Mouse (Mus musculus): ENCODE measurements around the gene 1700015G11Rik. TPM values are rescaled to one million over a fixed set of nuclear protein-coding genes. Genes with fewer than 3 reads are reported as not detected.
A peak's percentile ranks its signal among the peaks of the same experiment; 100 is the strongest.

Gene 1700015G11Rik
- total RNA-seq (2014; fragmentation: Nextera tagmentation) (6.4 TPM in 1 of 2 replicates, not detected in the other), total RNA-seq (2017) (not detected in 2 replicates), polyA plus RNA-seq (2012) (not detected in 2 replicates)

DNA sequence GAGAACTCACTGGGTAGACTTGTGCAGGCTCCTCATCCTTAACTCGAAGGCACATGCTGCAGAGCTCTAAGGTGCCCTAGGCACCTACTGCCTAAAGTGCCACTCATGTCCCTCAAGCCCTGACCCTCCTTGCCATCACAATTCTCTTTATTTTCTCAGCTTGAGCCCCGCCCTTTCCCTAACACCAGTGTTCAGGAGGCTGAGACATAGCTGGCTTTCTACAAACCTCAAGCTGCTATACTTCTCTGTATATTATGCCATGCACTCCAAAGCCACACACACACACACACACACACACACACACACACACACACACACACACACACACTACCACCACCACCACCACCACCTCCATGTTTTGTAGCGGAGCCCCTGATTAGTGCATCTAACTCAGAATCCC, at the start of gene 1700015G11Rik:
TSS of gene 1700015G11Rik (minus strand) at position 101 of the 400 bp plus-strand sequence.
- peaks cover 24% of the 10 kb centered on the region for H3K4me1 ChIP-seq (ENCODE audit: insufficient read depth, low read depth, low read length)
- TF ChIP-seq POLR2AphosphoS5 (IDR thresholded peaks at IDR 0.05; ENCODE audit: insufficient replicate concordance, low read depth, low read length) (no peak), CTCF (IDR thresholded peaks at IDR 0.05; ENCODE audit: low read depth, low read length) (no peak), GATA1 (IDR thresholded peaks at IDR 0.05; ENCODE audit: borderline replicate concordance, low read length) (no peak)
- no peaks in the 10 kb centered on the region for H3K36me3 ChIP-seq (replicated peaks)
- H3K27me3 ChIP-seq (ENCODE audit: insufficient read depth, low read length) = no peaks in the 10 kb centered on the region
- no peak for ATAC-seq (ENCODE audit: extremely low read depth, insufficient number of reproducible peaks, low FRiP score, poor library complexity, severe bottlenecking)
- no peak for DNase-seq (ENCODE audit: low spot score)
- H3K4me3 ChIP-seq (ENCODE audit: low read depth, low read length) = no peak within 1 kb of the TSS
- H3K9me3 ChIP-seq (replicated peaks) = no peaks in the 10 kb centered on the region

GRCm38 (mm10) chr7:52056954-52057353, 41.4 kb upstream of the 1700015G11Rik start:
- Histone ChIP-seq H3K4me1 (ENCODE audit: insufficient read depth, low read depth, low read length) (no peaks in the 10 kb centered on the region), H3K36me3 (replicated peaks) (no peaks in the 10 kb centered on the region), H3K9me3 (replicated peaks) (no peaks in the 10 kb centered on the region), H3K27me3 (ENCODE audit: insufficient read depth, low read length) (peaks cover 5% of the 10 kb centered on the region; the same call in 1 of the 2 replicates), H3K4me3 (ENCODE audit: low read depth, low read length) (no peak overlapping the region)
- DNase-seq (ENCODE audit: low spot score) = no peak
- ATAC-seq (ENCODE audit: extremely low read depth, insufficient number of reproducible peaks, low FRiP score, poor library complexity, severe bottlenecking) = no peak
- TF ChIP-seq GATA2 (IDR thresholded peaks at IDR 0.05; ENCODE audit: borderline replicate concordance, low read depth, low read length) (no peak), GATA1 (IDR thresholded peaks at IDR 0.05; ENCODE audit: borderline replicate concordance, low read length) (no peak), CTCF (IDR thresholded peaks at IDR 0.05; ENCODE audit: low read depth, low read length) (no peak), POLR2AphosphoS5 (IDR thresholded peaks at IDR 0.05; ENCODE audit: insufficient replicate concordance, low read depth, low read length) (no peak), TAL1 (conservative IDR thresholded peaks at IDR 0.05; ENCODE audit: low read depth, low read length) (no peak)

DNA sequence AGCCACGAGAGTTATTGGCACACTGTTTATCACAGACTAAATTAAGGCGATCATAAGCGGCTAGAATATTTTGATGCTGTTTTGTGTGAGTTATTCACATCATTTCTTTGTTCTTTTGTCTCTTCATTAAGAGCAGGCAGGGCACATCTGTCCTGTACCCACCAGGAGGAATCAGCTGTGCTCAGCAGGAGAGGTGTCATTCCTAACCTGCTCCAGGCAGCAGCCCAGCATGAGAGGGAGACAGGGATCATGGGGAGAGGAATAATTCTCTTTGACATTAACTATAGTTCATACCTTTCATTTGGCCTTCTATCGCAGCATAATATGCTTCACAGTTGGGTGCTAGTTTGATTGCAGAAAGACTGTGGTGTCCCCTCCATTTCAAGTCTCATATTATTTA, 40.7 kb upstream of the 1700015G11Rik start:
- no peak for TF ChIP-seq GATA1 (IDR thresholded peaks at IDR 0.05; ENCODE audit: borderline replicate concordance, low read length)
- TF ChIP-seq POLR2AphosphoS5 (IDR thresholded peaks at IDR 0.05; ENCODE audit: insufficient replicate concordance, low read depth, low read length) = no peak
- no peak for TF ChIP-seq CTCF (IDR thresholded peaks at IDR 0.05; ENCODE audit: low read depth, low read length)
- no peak for TF ChIP-seq TAL1 (conservative IDR thresholded peaks at IDR 0.05; ENCODE audit: low read depth, low read length)
- no peak for TF ChIP-seq GATA2 (IDR thresholded peaks at IDR 0.05; ENCODE audit: borderline replicate concordance, low read depth, low read length)

GRCm38 (mm10) chr7:52055831-52056230, 40.3 kb upstream of the 1700015G11Rik start:
- H3K4me3 ChIP-seq (ENCODE audit: low read depth, low read length) = no peak overlapping the region
- H3K36me3 ChIP-seq (replicated peaks) = no peaks in the 10 kb centered on the region
- H3K4me1 ChIP-seq (ENCODE audit: insufficient read depth, low read depth, low read length) = no peaks in the 10 kb centered on the region
- DNase-seq (ENCODE audit: low spot score) = no peak
- no peaks in the 10 kb centered on the region for H3K9me3 ChIP-seq (replicated peaks)
- no peak for ATAC-seq (ENCODE audit: extremely low read depth, insufficient number of reproducible peaks, low FRiP score, poor library complexity, severe bottlenecking)
- no peak for TF ChIP-seq CTCF (IDR thresholded peaks at IDR 0.05; ENCODE audit: low read depth, low read length)
- no peak for TF ChIP-seq GATA2 (IDR thresholded peaks at IDR 0.05; ENCODE audit: borderline replicate concordance, low read depth, low read length)
- TF ChIP-seq GATA1 (IDR thresholded peaks at IDR 0.05; ENCODE audit: borderline replicate concordance, low read length) = no peak
- TF ChIP-seq TAL1 (conservative IDR thresholded peaks at IDR 0.05; ENCODE audit: low read depth, low read length) = no peak
- no peak for TF ChIP-seq POLR2AphosphoS5 (IDR thresholded peaks at IDR 0.05; ENCODE audit: insufficient replicate concordance, low read depth, low read length)
- peaks cover 5% of the 10 kb centered on the region; the same call in 1 of the 2 replicates for H3K27me3 ChIP-seq (ENCODE audit: insufficient read depth, low read length)

More for the DNA sequence above, 40.7 kb upstream of the 1700015G11Rik start:
- H3K4me3 ChIP-seq (ENCODE audit: low read depth, low read length) = no peak overlapping the region
- DNase-seq (ENCODE audit: low spot score) (no peak), ATAC-seq (ENCODE audit: extremely low read depth, insufficient number of reproducible peaks, low FRiP score, poor library complexity, severe bottlenecking) (no peak)
- H3K27me3 ChIP-seq (ENCODE audit: insufficient read depth, low read length) = peaks cover 5% of the 10 kb centered on the region; the same call in 1 of the 2 replicates
- no peaks in the 10 kb centered on the region for H3K4me1 ChIP-seq (ENCODE audit: insufficient read depth, low read depth, low read length)
- H3K36me3 ChIP-seq (replicated peaks) = no peaks in the 10 kb centered on the region
- H3K9me3 ChIP-seq (replicated peaks) = no peaks in the 10 kb centered on the region

GRCm38 (mm10) chr7:52037600-52038582, 22.4 kb upstream of the 1700015G11Rik start:
- Histone ChIP-seq H3K9me3 (replicated peaks) (no peaks in the 10 kb centered on the region), H3K4me1 (ENCODE audit: insufficient read depth, low read depth, low read length) (no peaks in the 10 kb centered on the region), H3K4me3 (ENCODE audit: low read depth, low read length) (no peak overlapping the region), H3K36me3 (replicated peaks) (no peaks in the 10 kb centered on the region), H3K27me3 (ENCODE audit: insufficient read depth, low read length) (peaks cover 10% of the 10 kb centered on the region; the same call in 1 of the 2 replicates)
- ATAC-seq (ENCODE audit: extremely low read depth, insufficient number of reproducible peaks, low FRiP score, poor library complexity, severe bottlenecking) = no peak
- TF ChIP-seq CTCF (IDR thresholded peaks at IDR 0.05; ENCODE audit: low read depth, low read length) (peak; percentile 17; the same call in 1 of the 2 replicates), TAL1 (conservative IDR thresholded peaks at IDR 0.05; ENCODE audit: low read depth, low read length) (no peak)
- DNase-seq (ENCODE audit: low spot score) = peak; percentile 3

- ATAC-seq (ENCODE audit: extremely low read depth, insufficient number of reproducible peaks, low FRiP score, poor library complexity, severe bottlenecking) (peak; percentile 56), DNase-seq (ENCODE audit: low spot score) (no peak)
- peak; percentile 67 for TF ChIP-seq TAL1 (conservative IDR thresholded peaks at IDR 0.05; ENCODE audit: low read depth, low read length)
- no peak for TF ChIP-seq GATA1 (IDR thresholded peaks at IDR 0.05; ENCODE audit: borderline replicate concordance, low read length)
- Histone ChIP-seq H3K4me1 (ENCODE audit: insufficient read depth, low read depth, low read length) (peaks cover 57% of the 10 kb centered on the region), H3K4me3 (ENCODE audit: low read depth, low read length) (no peak overlapping the region), H3K27me3 (ENCODE audit: insufficient read depth, low read length) (no peaks in the 10 kb centered on the region; the same call in 1 of the 2 replicates), H3K36me3 (replicated peaks) (no peaks in the 10 kb centered on the region), H3K9me3 (replicated peaks) (peaks cover 2% of the 10 kb centered on the region; the same call in 1 of the 2 replicates)
Measured at GRCm38 (mm10) chr7:52024050-52024626, 8.6 kb upstream of the 1700015G11Rik start.

All from G1E (cell line).